Mouse (Mus musculus) lung, embryonic 16.5 days (tissue): ENCODE data around the gene Sugct. TPM values are rescaled to one million over a fixed set of nuclear protein-coding genes. Genes with fewer than 3 reads are reported as not detected.

Experiments
- ATAC-seq: fragments of 200-750 bp; cut with Nextera tagmentation; 2 replicates; pipeline ENCODE4 v1.8.0; 2017; ENCODE audit warnings: low read depth, mild to moderate bottlenecking, moderate library complexity
- H3K27ac ChIP-seq: fragments of 300-500 bp; sonication (generic); 2 replicates; pipeline ENCODE4 v1.5.1; 2014; ENCODE audit warnings: mild to moderate bottlenecking, control low read depth, low read length
- H3K27me3 ChIP-seq: fragments of 300-500 bp; sonication (generic); 2 replicates; pipeline ENCODE4 v1.6.1; 2014; ENCODE audit warnings: low read depth, low read length, mixed read lengths; ENCODE audit not compliant: control insufficient read depth, insufficient read depth
- H3K36me3 ChIP-seq: fragments of 300-500 bp; sonication (generic); 2 replicates; pipeline ENCODE4 v1.6.1; 2014; ENCODE audit warnings: low read length; ENCODE audit not compliant: control insufficient read depth, insufficient read depth
- H3K4me1 ChIP-seq: fragments of 300-500 bp; sonication (generic); replicated peaks from 2 replicates; pipeline ENCODE4 v1.6.1; 2014; ENCODE audit warnings: low read length, mixed read lengths; ENCODE audit not compliant: control insufficient read depth, insufficient read depth
- H3K4me2 ChIP-seq: fragments of 300-500 bp; sonication (generic); 2 replicates; pipeline ENCODE4 v1.6.1; 2014; ENCODE audit warnings: low read depth, low read length, control low read depth
- H3K4me3 ChIP-seq: fragments of 300-500 bp; sonication (generic); 2 replicates; pipeline ENCODE4 v1.5.1; 2014; ENCODE audit warnings: mild to moderate bottlenecking, low read length, control low read depth
- H3K9ac ChIP-seq: fragments of 300-500 bp; sonication (generic); 2 replicates; pipeline ENCODE4 v1.6.1; 2014; ENCODE audit warnings: low read length, control low read depth
- H3K9me3 ChIP-seq: fragments of 300-500 bp; sonication (generic); 2 replicates; pipeline ENCODE4 v1.6.1; 2016; ENCODE audit warnings: low read length; ENCODE audit not compliant: control insufficient read depth
- WGBS: fragments of 180-500 bp; shearing (Covaris S2); extraction: QIAGEN DNeasy Blood & Tissue Kit; methylation state at CpG from one replicate; pipeline ENCODE4 v1.1.7; 2014; 5-methylcytosine and 5-hydroxymethylcytosine counted together
- polyA plus RNA-seq: library from polyadenylated mRNA; unstranded; fragments of >200 nt; fragmentation: Nextera tagmentation; extraction: Ambion mirVana; gene quantifications from 2 replicates; pipeline ENCODE4 v1.2.1, GENCODE M21; 2015

Gene Sugct
- polyA plus RNA-seq, 1 experiment from 2014 or later, result 6.3 TPM

GRCm38 (mm10) chr13:17038341-17038740 is 657.0 kb downstream of the Sugct start:
- WGBS, result 58% methylated on average over 4 of the region's 4 CpGs

GRCm38 (mm10) chr13:17037899-17038298 is 657.5 kb downstream of the Sugct start:
- H3K36me3 ChIP-seq, result no peaks in the 10 kb centered on the region
- H3K9ac ChIP-seq, result no peak overlapping the region
- 52% methylated on average over 3 of the region's 3 CpGs for WGBS
- ATAC-seq, result no peak
- H3K4me2 ChIP-seq, result no peak overlapping the region
- H3K9me3 ChIP-seq, result no peaks in the 10 kb centered on the region
- no peaks in the 10 kb centered on the region for H3K4me1 ChIP-seq
- H3K27me3 ChIP-seq, result no peaks in the 10 kb centered on the region
- H3K27ac ChIP-seq, result no peak overlapping the region
- H3K4me3 ChIP-seq, result no peak overlapping the region

More at GRCm38 (mm10) chr13:17038341-17038740, 657.0 kb downstream of the Sugct start:
- no peak overlapping the region for H3K4me3 ChIP-seq
- no peaks in the 10 kb centered on the region for H3K27me3 ChIP-seq
- no peaks in the 10 kb centered on the region for H3K9me3 ChIP-seq
- H3K36me3 ChIP-seq, result no peaks in the 10 kb centered on the region
- H3K4me2 ChIP-seq, result no peak overlapping the region
- no peak overlapping the region for H3K27ac ChIP-seq
- ATAC-seq, result no peak
- no peaks in the 10 kb centered on the region for H3K4me1 ChIP-seq
- H3K9ac ChIP-seq, result no peak overlapping the region

GRCm38 (mm10) chr13:17030761-17031160 is 664.6 kb downstream of the Sugct start:
- H3K4me1 ChIP-seq, result no peaks in the 10 kb centered on the region
- H3K36me3 ChIP-seq, result no peaks in the 10 kb centered on the region
- ATAC-seq, result no peak
- 64% methylated on average over 1 of the region's 1 CpGs for WGBS
- H3K4me3 ChIP-seq, result no peak overlapping the region
- H3K9me3 ChIP-seq, result no peaks in the 10 kb centered on the region
- no peak overlapping the region for H3K9ac ChIP-seq
- no peak overlapping the region for H3K4me2 ChIP-seq
- no peaks in the 10 kb centered on the region for H3K27me3 ChIP-seq
- H3K27ac ChIP-seq, result no peak overlapping the region

GRCm38 (mm10) chr13:17028595-17028994 is 666.8 kb downstream of the Sugct start:
- 28% methylated on average over 3 of the region's 3 CpGs for WGBS
- no peak overlapping the region for H3K4me3 ChIP-seq
- peak; percentile 74 for ATAC-seq

GRCm38 (mm10) chr13:17027846-17028529 is 667.4 kb downstream of the Sugct start:
- 94% methylated on average over 4 of the region's 4 CpGs for WGBS
- ATAC-seq, result no peak
- H3K4me1 ChIP-seq, result no peaks in the 10 kb centered on the region

More at GRCm38 (mm10) chr13:17028595-17028994, 666.8 kb downstream of the Sugct start:
- Histone ChIP-seq H3K9ac (no peak overlapping the region), H3K27me3 (no peaks in the 10 kb centered on the region), H3K27ac (no peak overlapping the region), H3K9me3 (no peaks in the 10 kb centered on the region), H3K36me3 (no peaks in the 10 kb centered on the region), H3K4me2 (no peak overlapping the region), H3K4me1 (no peaks in the 10 kb centered on the region)

GRCm38 (mm10) chr13:17027001-17027400 is 668.4 kb downstream of the Sugct start:
- ATAC-seq, result no peak
- H3K4me3 ChIP-seq, result no peak overlapping the region
- WGBS, result 88% methylated on average over 2 of the region's 2 CpGs

More at GRCm38 (mm10) chr13:17027846-17028529, 667.4 kb downstream of the Sugct start:
- Histone ChIP-seq H3K9ac (no peak overlapping the region), H3K4me3 (no peak overlapping the region), H3K27me3 (no peaks in the 10 kb centered on the region), H3K27ac (no peak overlapping the region), H3K9me3 (no peaks in the 10 kb centered on the region), H3K4me2 (no peak overlapping the region), H3K36me3 (no peaks in the 10 kb centered on the region)

GRCm38 (mm10) chr13:16996464-16996863 is 698.9 kb downstream of the Sugct start:
- Histone ChIP-seq H3K9me3 (no peaks in the 10 kb centered on the region), H3K36me3 (no peaks in the 10 kb centered on the region), H3K27me3 (no peaks in the 10 kb centered on the region), H3K4me2 (no peak overlapping the region), H3K9ac (no peak overlapping the region), H3K4me3 (no peak overlapping the region), H3K4me1 (no peaks in the 10 kb centered on the region), H3K27ac (no peak overlapping the region)
- 86% methylated on average over 2 of the region's 2 CpGs for WGBS
- no peak for ATAC-seq

More at GRCm38 (mm10) chr13:17027001-17027400, 668.4 kb downstream of the Sugct start:
- H3K27ac ChIP-seq, result no peak overlapping the region
- H3K4me2 ChIP-seq, result no peak overlapping the region
- no peaks in the 10 kb centered on the region for H3K27me3 ChIP-seq
- H3K4me1 ChIP-seq, result no peaks in the 10 kb centered on the region
- no peaks in the 10 kb centered on the region for H3K36me3 ChIP-seq
- no peaks in the 10 kb centered on the region for H3K9me3 ChIP-seq
- no peak overlapping the region for H3K9ac ChIP-seq

GRCm38 (mm10) chr13:16995321-16995720 is 700.0 kb downstream of the Sugct start:
- Histone ChIP-seq H3K9ac (no peak overlapping the region), H3K27ac (no peak overlapping the region), H3K9me3 (no peaks in the 10 kb centered on the region), H3K4me2 (no peak overlapping the region), H3K27me3 (no peaks in the 10 kb centered on the region), H3K4me1 (no peaks in the 10 kb centered on the region), H3K36me3 (no peaks in the 10 kb centered on the region), H3K4me3 (no peak overlapping the region)
- no peak for ATAC-seq
- WGBS, result 78% methylated on average over 3 of the region's 3 CpGs

GRCm38 (mm10) chr13:16977743-16978142 is 717.6 kb downstream of the Sugct start:
- 75% methylated on average over 6 of the region's 6 CpGs for WGBS
- Histone ChIP-seq H3K36me3 (no peaks in the 10 kb centered on the region), H3K9me3 (no peaks in the 10 kb centered on the region), H3K4me3 (no peak overlapping the region), H3K4me2 (no peak overlapping the region), H3K27ac (no peak overlapping the region), H3K4me1 (no peaks in the 10 kb centered on the region), H3K9ac (no peak overlapping the region), H3K27me3 (no peaks in the 10 kb centered on the region)
- no peak for ATAC-seq
